Mouse (Mus musculus) myocyte (in vitro differentiated cells): ENCODE data around the gene Dnah2.

Source experiments
- CEBPB ChIP-seq: IDR thresholded peaks from 2 replicates; pipeline ENCODE4 v1.6.1; 2011; ENCODE audit warnings: mild to moderate bottlenecking, moderate library complexity; ENCODE audit not compliant: poor library complexity, insufficient read depth, severe bottlenecking
- E2F4 ChIP-seq: IDR thresholded peaks from one replicate; pipeline ENCODE4 v1.6.1; 2011; ENCODE audit warnings: mild to moderate bottlenecking, control low read depth, moderate library complexity; ENCODE audit not compliant: insufficient read depth
- MAX ChIP-seq: IDR thresholded peaks from one replicate; pipeline ENCODE4 v1.6.1; 2011; ENCODE audit warnings: low read depth, mild to moderate bottlenecking, control low read depth
- MYOD1 ChIP-seq, 3 experiments: IDR thresholded peaks; one replicate each; pipeline ENCODE4 v1.6.1; 2011; ENCODE audit warnings: control low read depth in 2 of 3, low read depth in 2 of 3, mild to moderate bottlenecking in 2 of 3, moderate library complexity in 1 of 3; ENCODE audit not compliant: insufficient read length in 2 of 3, control insufficient read depth in 1 of 3
- MYOG ChIP-seq, 3 experiments: IDR thresholded peaks; one replicate each; pipeline ENCODE4 v1.6.1; 2011; ENCODE audit warnings: control low read depth in 2 of 3, low read depth in 2 of 3, mild to moderate bottlenecking in 2 of 3; ENCODE audit not compliant: insufficient read length in 2 of 3, control insufficient read depth in 1 of 3, insufficient read depth in 1 of 3
- POLR2A ChIP-seq: IDR thresholded peaks from one replicate; pipeline ENCODE4 v1.6.1; 2011; ENCODE audit warnings: low read depth, mild to moderate bottlenecking, control low read depth, moderate library complexity; ENCODE audit not compliant: insufficient read length
- POLR2AphosphoS2 ChIP-seq: IDR thresholded peaks from one replicate; pipeline ENCODE4 v1.6.1; 2011; ENCODE audit warnings: low read depth, control low read depth; ENCODE audit not compliant: insufficient read length
- REST ChIP-seq: IDR thresholded peaks from one replicate; pipeline ENCODE4 v1.6.1; 2011; ENCODE audit warnings: mild to moderate bottlenecking, control low read depth, moderate library complexity; ENCODE audit not compliant: insufficient read depth, insufficient read length
- SRF ChIP-seq: IDR thresholded peaks from one replicate; pipeline ENCODE4 v1.6.1; 2011; ENCODE audit warnings: low read depth; ENCODE audit not compliant: control insufficient read depth, insufficient read length
- TCF12 ChIP-seq: IDR thresholded peaks from one replicate; pipeline ENCODE4 v1.6.1; 2011; ENCODE audit warnings: mild to moderate bottlenecking, control low read depth; ENCODE audit not compliant: poor library complexity, insufficient read depth, severe bottlenecking
- TCF3 ChIP-seq: IDR thresholded peaks from one replicate; pipeline ENCODE4 v1.6.1; 2011; ENCODE audit warnings: low read depth, control low read depth; ENCODE audit not compliant: insufficient read length
- USF1 ChIP-seq: IDR thresholded peaks from one replicate; pipeline ENCODE4 v1.6.1; 2011; ENCODE audit warnings: low read depth, mild to moderate bottlenecking, control low read depth, moderate library complexity

DNA sequence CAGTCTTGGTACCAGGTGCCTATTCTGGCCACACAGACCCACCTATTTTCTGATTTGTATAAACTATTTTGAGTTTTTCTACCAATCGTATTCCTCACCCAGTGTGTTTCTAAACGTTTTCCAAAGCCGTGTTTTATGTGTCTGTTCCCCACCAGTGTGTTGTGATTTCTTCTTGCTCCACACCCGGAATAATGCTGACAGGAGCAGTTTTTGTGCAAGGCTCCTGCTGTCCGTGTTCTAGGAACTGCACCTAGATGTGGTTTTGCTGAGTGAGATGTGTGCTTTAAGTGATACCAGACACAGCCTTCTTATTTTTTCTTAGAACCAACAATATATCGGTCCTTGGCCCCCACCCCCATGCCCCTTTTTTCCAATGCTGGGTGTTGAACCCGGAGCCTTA lies 35.1 kb upstream of the Dnah2 start:
- TF ChIP-seq TCF12 (no peak), POLR2A (no peak), CEBPB (no peak), TCF3 (no peak), MAX (no peak), SRF (no peak), MYOG (IDR thresholded peaks at IDR 0.05; ENCODE audit: control insufficient read depth in 1 of 3, insufficient read depth in 1 of 3, insufficient read length in 2 of 3, low read depth in 2 of 3) (no peak), USF1 (no peak), REST (no peak), E2F4 (no peak), POLR2AphosphoS2 (no peak), MYOD1 (IDR thresholded peaks at IDR 0.05; ENCODE audit: control insufficient read depth in 1 of 3, insufficient read length in 2 of 3, low read depth in 2 of 3) (no peak)
